Mouse (Mus musculus) liver, embryonic 14.5 days (tissue): Measurements from ENCODE around the gene Nrros.

ENCODE experiments used
- CTCF ChIP-seq: IDR thresholded peaks from 2 replicates; pipeline ENCODE4 v1.5.1; 2016; ENCODE audit warnings: antibody characterized with exemption, low read depth, control low read depth
- EP300 ChIP-seq: IDR thresholded peaks from 2 replicates; pipeline ENCODE4 v1.6.1; 2016; ENCODE audit warnings: antibody characterized with exemption, low read depth

GRCm38 (mm10) chr16:32108170-32108569, 57.2 kb downstream of the Nrros start:
- TF ChIP-seq CTCF (peak; percentile 53), EP300 (no peak)
